Mouse (Mus musculus): ENCODE measurements at regions not wholly inside any gene's neighbourhood (a gene's known extent, or its start where the extent isn't known, plus 50 kb on each side); places are given as distances from the start of the nearest gene placed in this dataset.

DNA sequence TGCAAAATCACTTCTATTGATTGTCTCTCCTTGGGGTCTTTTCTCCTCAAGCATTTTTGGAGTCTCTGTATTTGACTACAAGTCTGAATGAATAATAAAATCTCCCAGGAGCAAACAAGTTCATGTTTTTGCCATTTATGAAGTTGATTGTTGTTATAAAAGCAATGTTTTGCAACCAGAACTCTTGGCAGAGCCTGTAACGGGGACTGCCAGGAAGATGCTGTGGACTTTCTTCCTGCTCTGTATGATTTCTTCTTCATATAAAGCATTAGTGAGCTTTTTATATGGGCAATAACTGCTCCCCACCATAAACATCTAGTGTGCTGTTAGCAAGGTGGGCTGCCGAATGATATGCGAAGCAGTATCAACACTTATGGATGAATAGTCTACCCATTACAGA, 136.3 kb downstream of the Cdca7 start:
- TF ChIP-seq CTCF (IDR thresholded peaks at IDR 0.05; ENCODE audit: borderline replicate concordance, insufficient read depth, low read depth, low read length) = no peak
- no peak for TF ChIP-seq POLR2A (IDR thresholded peaks at IDR 0.05; ENCODE audit: borderline replicate concordance, insufficient read depth, low read length)
